Mouse (Mus musculus) lung, postnatal 14 days (tissue): ENCODE data around the gene Rapgef6.

Experiments used
- DNase-seq: peaks from one replicate; pipeline ENCODE4 v3.0.0; 2021

Gene Rapgef6

GRCm38 (mm10) chr11:54739012-54739750 lies 216.5 kb downstream of the Rapgef6 start:
- no peak for DNase-seq

- DNase-seq: no peak
Observed at GRCm38 (mm10) chr11:54741330-54741729, 218.7 kb downstream of the Rapgef6 start.

- no peak for DNase-seq
Observed at GRCm38 (mm10) chr11:54744231-54744630, 221.6 kb downstream of the Rapgef6 start.
